ENCODE assay signal across 18 mouse cellular contexts in genomic region chr16:10788866-10789265, GRCm38 (mm10). TPM values are rescaled to one million over a fixed set of nuclear protein-coding genes. Genes with fewer than 3 reads are reported as not detected.
"Had no signal": no experiment of that assay in that cellular context is flagged by ENCODE, and none has a peak within 500 bp of the region (broad histone marks: within the 10 kb centered on the region; RNA-seq: fewer than 3 reads in every experiment).

No protein-coding gene starts in this region.

- H3K27me3 ChIP-seq: stomach, embryonic 15.5 days had no signal

- H3K4me3 ChIP-seq: left cerebral cortex, adult 2 months; limb, embryonic 10.5 days; liver, embryonic 15.5 days; midbrain, embryonic 13.5 days; neural tube, embryonic 15.5 days; stomach, embryonic 15.5 days had no signal

- H3K36me3 ChIP-seq: limb, embryonic 10.5 days; liver, embryonic 15.5 days; midbrain, embryonic 13.5 days; neural tube, embryonic 15.5 days; stomach, embryonic 15.5 days had no signal

- H3K27ac ChIP-seq: left cerebral cortex, adult 2 months; liver, embryonic 15.5 days; midbrain, embryonic 13.5 days; neural tube, embryonic 15.5 days; stomach, embryonic 15.5 days had no signal

- H3K9me3 ChIP-seq: limb, embryonic 10.5 days; liver, embryonic 15.5 days; midbrain, embryonic 13.5 days; neural tube, embryonic 15.5 days; stomach, embryonic 15.5 days had no signal

- DNase-seq: kidney, adult 18-20 months; kidney, postnatal 25 days; lung, adult 2 months; lung, postnatal 36 days; right cerebral cortex, postnatal 14 days had no signal

RNA-seq across cellular contexts. Expression of gene Tnp2, which starts 0.4 kb away (rescaled TPM):
- polyA plus RNA-seq: kidney, embryonic 16.5 days; limb, embryonic 10.5 days; limb, embryonic 14.5 days; liver, embryonic 11.5 days; liver, embryonic 15.5 days; lung, postnatal 0 days; midbrain, embryonic 13.5 days; midbrain, postnatal 0 days; neural tube, embryonic 11.5 days; neural tube, embryonic 15.5 days; stomach, embryonic 15.5 days had no signal

RNA-seq across cellular contexts. Expression of gene Prm3, which starts 1.8 kb away (rescaled TPM):
- polyA plus RNA-seq: kidney, embryonic 16.5 days; limb, embryonic 10.5 days; limb, embryonic 14.5 days; liver, embryonic 11.5 days; liver, embryonic 15.5 days; lung, adult 2 months; lung, postnatal 0 days; midbrain, embryonic 13.5 days; midbrain, postnatal 0 days; neural tube, embryonic 11.5 days; neural tube, embryonic 15.5 days; spleen, adult 2 months; stomach, embryonic 15.5 days had no signal

RNA-seq across cellular contexts. Expression of gene Prm2, which starts 7.1 kb away (rescaled TPM):
- polyA plus RNA-seq: kidney, embryonic 16.5 days; limb, embryonic 10.5 days; limb, embryonic 14.5 days; liver, embryonic 11.5 days; liver, embryonic 15.5 days; lung, postnatal 0 days; midbrain, embryonic 13.5 days; midbrain, postnatal 0 days; neural tube, embryonic 11.5 days; neural tube, embryonic 15.5 days; spleen, adult 2 months; stomach, embryonic 15.5 days had no signal

RNA-seq across cellular contexts. Expression of gene Prm1, which starts 16.8 kb away (rescaled TPM):
- polyA plus RNA-seq: kidney, embryonic 16.5 days; limb, embryonic 10.5 days; limb, embryonic 14.5 days; liver, embryonic 11.5 days; liver, embryonic 15.5 days; lung, postnatal 0 days; midbrain, embryonic 13.5 days; midbrain, postnatal 0 days; neural tube, embryonic 11.5 days; stomach, embryonic 15.5 days had no signal
